In genomic region chr16:91976194-91976805, GRCm38 (mm10) we compare ENCODE assay signal across 17 mouse cellular contexts.
"Had no signal": no experiment of that assay in that cellular context is flagged by ENCODE, and none has a peak within 500 bp of the region (broad histone marks: within the 10 kb centered on the region; RNA-seq: fewer than 3 reads in every experiment).

No protein-coding gene starts in this region.

- H3K4me2 ChIP-seq: midbrain, embryonic 11.5 days; midbrain, embryonic 13.5 days; midbrain, embryonic 15.5 days; neural tube, embryonic 12.5 days had no signal

- H3K9me3 ChIP-seq: lung, embryonic 15.5 days; megakaryocyte, embryonic 14.5 days; midbrain, embryonic 13.5 days; midbrain, embryonic 15.5 days; neural tube, embryonic 12.5 days; stomach, embryonic 15.5 days had no signal

- H3K27me3 ChIP-seq: lung, embryonic 15.5 days; midbrain, embryonic 13.5 days; midbrain, embryonic 15.5 days; neural tube, embryonic 12.5 days; stomach, embryonic 15.5 days had no signal

- DNase-seq: liver, postnatal 0 days; lung, adult 2 months; lung, postnatal 14 days; lung, postnatal 36 days; right cerebral cortex, postnatal 14 days; thymus, adult 2 months; thymus, postnatal 25 days; thymus, postnatal 4 days had no signal

- H3K36me3 ChIP-seq: lung, embryonic 15.5 days; midbrain, embryonic 13.5 days; midbrain, embryonic 15.5 days; neural tube, embryonic 12.5 days; stomach, embryonic 15.5 days had no signal

- H3K4me3 ChIP-seq: lung, embryonic 15.5 days; megakaryocyte, embryonic 14.5 days; midbrain, embryonic 13.5 days; midbrain, embryonic 15.5 days; neural tube, embryonic 12.5 days; stomach, embryonic 15.5 days had no signal

- H3K4me1 ChIP-seq: lung, embryonic 15.5 days; neural tube, embryonic 12.5 days; stomach, embryonic 15.5 days had no signal

- H3K9ac ChIP-seq: liver, postnatal 0 days; lung, embryonic 15.5 days; midbrain, embryonic 13.5 days; midbrain, embryonic 15.5 days; neural tube, embryonic 12.5 days; stomach, embryonic 15.5 days had no signal

- ATAC-seq: liver, postnatal 0 days; midbrain, embryonic 13.5 days; midbrain, embryonic 15.5 days had no signal

- H3K27ac ChIP-seq: lung, embryonic 15.5 days; macrophage; midbrain, embryonic 13.5 days; midbrain, embryonic 15.5 days; neural tube, embryonic 12.5 days; stomach, embryonic 15.5 days; stomach, postnatal 0 days had no signal
